Mouse (Mus musculus): ENCODE measurements around the gene Fkbp9. TPM values are rescaled to one million over a fixed set of nuclear protein-coding genes. Genes with fewer than 3 reads are reported as not detected.
A peak's percentile ranks its signal among the peaks of the same experiment; 100 is the strongest.

Gene Fkbp9
- total RNA-seq (2015) (0.20 and 0.91 TPM in 2 replicates), total RNA-seq (2017) (0.73 and 1.2 TPM in 2 replicates)

- peak; percentile 53 for ATAC-seq (ENCODE audit: poor library complexity, severe bottlenecking)
Measured at GRCm38 (mm10) chr6:56831697-56832406, at the start of gene Fkbp9. Gene Fkbp9, plus strand, starts transcription at chr6:56832059.

- ATAC-seq (ENCODE audit: poor library complexity, severe bottlenecking) = no peak
Measured at GRCm38 (mm10) chr6:56783561-56784272, 48.1 kb upstream of the Fkbp9 start.

GRCm38 (mm10) chr6:56785068-56785467 lies 46.8 kb upstream of the Fkbp9 start:
- no peak for ATAC-seq (ENCODE audit: poor library complexity, severe bottlenecking)

GRCm38 (mm10) chr6:56787668-56788067 lies 44.2 kb upstream of the Fkbp9 start:
- no peak for ATAC-seq (ENCODE audit: poor library complexity, severe bottlenecking)

GRCm38 (mm10) chr6:56789336-56789735 lies 42.5 kb upstream of the Fkbp9 start:
- no peak for ATAC-seq (ENCODE audit: poor library complexity, severe bottlenecking)

- ATAC-seq (ENCODE audit: poor library complexity, severe bottlenecking) = no peak
Measured at GRCm38 (mm10) chr6:56794834-56795233, 37.0 kb upstream of the Fkbp9 start.

- ATAC-seq (ENCODE audit: poor library complexity, severe bottlenecking) = no peak
Measured at GRCm38 (mm10) chr6:56796232-56796631, 35.6 kb upstream of the Fkbp9 start.

GRCm38 (mm10) chr6:56796668-56797141 lies 35.2 kb upstream of the Fkbp9 start:
- peak; percentile 47 for ATAC-seq (ENCODE audit: poor library complexity, severe bottlenecking)

- peak; percentile 85 for ATAC-seq (ENCODE audit: poor library complexity, severe bottlenecking)
Measured at GRCm38 (mm10) chr6:56797311-56798151, 34.3 kb upstream of the Fkbp9 start, which contains the start of gene Kbtbd2. Gene Kbtbd2, minus strand, starts transcription at chr6:56797813.

- no peak for ATAC-seq (ENCODE audit: poor library complexity, severe bottlenecking)
Measured at GRCm38 (mm10) chr6:56798152-56798465, 33.8 kb upstream of the Fkbp9 start.

- ATAC-seq (ENCODE audit: poor library complexity, severe bottlenecking) = no peak
Measured at GRCm38 (mm10) chr6:56805026-56805425, 26.8 kb upstream of the Fkbp9 start.

- no peak for ATAC-seq (ENCODE audit: poor library complexity, severe bottlenecking)
Measured at GRCm38 (mm10) chr6:56806195-56806594, 25.7 kb upstream of the Fkbp9 start.

GRCm38 (mm10) chr6:56808656-56809055 lies 23.2 kb upstream of the Fkbp9 start:
- peak; percentile 94 for ATAC-seq (ENCODE audit: poor library complexity, severe bottlenecking)

GRCm38 (mm10) chr6:56813332-56813731 lies 18.5 kb upstream of the Fkbp9 start:
- no peak for ATAC-seq (ENCODE audit: poor library complexity, severe bottlenecking)

- ATAC-seq (ENCODE audit: poor library complexity, severe bottlenecking) = no peak
Measured at GRCm38 (mm10) chr6:56818436-56819123, 13.3 kb upstream of the Fkbp9 start.

- no peak for ATAC-seq (ENCODE audit: poor library complexity, severe bottlenecking)
Measured at GRCm38 (mm10) chr6:56819124-56819487, 12.8 kb upstream of the Fkbp9 start.

- no peak for ATAC-seq (ENCODE audit: poor library complexity, severe bottlenecking)
Measured at GRCm38 (mm10) chr6:56825657-56826056, 6.2 kb upstream of the Fkbp9 start.

GRCm38 (mm10) chr6:56832407-56832796 lies 543 bp downstream of the Fkbp9 start:
- ATAC-seq (ENCODE audit: poor library complexity, severe bottlenecking) = peak; percentile 50

- no peak for ATAC-seq (ENCODE audit: poor library complexity, severe bottlenecking)
Measured at GRCm38 (mm10) chr6:56832830-56833229, 971 bp downstream of the Fkbp9 start.

- ATAC-seq (ENCODE audit: poor library complexity, severe bottlenecking) = no peak
Measured at GRCm38 (mm10) chr6:56834769-56835168, 2.9 kb downstream of the Fkbp9 start.

GRCm38 (mm10) chr6:56835532-56835931 lies 3.7 kb downstream of the Fkbp9 start:
- no peak for ATAC-seq (ENCODE audit: poor library complexity, severe bottlenecking)
